Mouse (Mus musculus): ENCODE measurements around the gene Krt18. TPM values are rescaled to one million over a fixed set of nuclear protein-coding genes. Genes with fewer than 3 reads are reported as not detected.

Gene Krt18
- total RNA-seq (2023) = not detected

DNA sequence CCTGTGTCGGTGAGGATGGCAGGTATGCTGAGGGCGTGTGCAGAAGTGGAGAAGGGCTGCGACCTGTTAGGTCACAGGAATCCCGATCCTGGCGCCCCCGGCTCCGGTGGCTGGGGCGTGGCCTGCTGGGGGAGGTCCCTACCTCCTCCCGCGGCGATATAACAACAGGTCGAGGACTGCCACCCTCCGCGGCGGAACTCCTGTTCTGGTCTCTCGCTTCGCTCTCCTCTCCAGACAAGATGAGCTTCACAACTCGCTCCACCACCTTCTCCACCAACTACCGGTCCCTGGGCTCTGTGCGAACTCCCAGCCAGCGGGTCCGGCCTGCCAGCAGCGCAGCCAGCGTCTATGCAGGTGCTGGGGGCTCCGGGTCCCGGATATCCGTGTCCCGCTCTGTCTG lies at the start of gene Krt18:
TSS of gene Krt18 (plus strand) at position 141 of the 400 bp plus-strand sequence.

DNA sequence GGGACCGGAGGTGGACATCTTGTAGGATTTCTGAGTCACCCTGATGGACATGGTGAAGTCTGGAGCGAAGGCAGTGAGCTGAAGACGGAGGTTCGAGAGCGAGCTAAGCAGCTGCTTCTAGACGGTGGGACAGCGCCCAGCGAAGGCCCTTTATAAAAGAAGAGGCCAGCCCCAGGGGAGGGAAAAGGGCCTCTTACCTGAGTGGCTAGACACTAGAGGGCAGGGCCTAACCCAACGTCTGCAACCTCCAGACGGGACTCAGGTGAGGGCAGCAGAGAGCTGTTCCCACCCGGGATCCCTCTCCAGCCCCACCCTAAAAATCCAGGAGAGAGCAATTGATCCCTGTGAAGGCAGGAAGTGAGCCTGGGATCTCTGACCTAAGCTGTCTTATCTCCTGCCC lies 23.8 kb upstream of the Krt18 start, which contains the start of gene Krt8:
TSS of gene Krt8 (minus strand) at position 294 of the 400 bp plus-strand sequence.

DNA sequence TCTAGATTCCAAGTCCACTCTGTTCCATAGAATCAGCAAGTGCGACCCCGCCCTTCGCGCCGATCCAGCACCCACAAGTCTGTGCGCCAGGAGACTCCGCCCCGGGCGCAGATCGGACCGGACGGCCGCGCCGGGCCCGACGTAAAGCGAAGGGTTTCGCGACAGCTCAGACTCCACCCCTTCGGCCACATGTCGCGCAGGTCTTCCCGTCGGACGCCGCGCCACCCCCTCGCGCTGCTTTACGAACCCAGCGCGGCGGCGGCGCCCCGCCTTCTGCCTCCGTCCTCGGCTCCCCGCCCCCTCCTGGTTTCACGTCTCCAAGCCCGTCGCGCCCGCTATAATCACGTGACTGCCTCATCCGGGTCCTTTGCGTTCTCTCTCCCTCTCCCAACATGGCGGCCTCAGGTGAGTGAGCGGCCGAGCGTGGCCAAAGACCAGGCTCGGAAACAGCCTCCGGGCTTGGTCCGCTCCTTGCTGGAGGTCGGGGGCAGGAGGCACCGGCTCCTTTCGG lies 45.6 kb downstream of the Krt18 start, which contains the start of gene Eif4b:
TSS of gene Eif4b (plus strand) at position 215 of the 511 bp plus-strand sequence.

Other genes with a start within 250 kb of the Krt18 start
- gene Krt72, start 241.7 kb upstream of the Krt18 start, total RNA-seq (2023) = not detected
- gene Krt73, start 225.8 kb upstream of the Krt18 start, total RNA-seq (2023) = not detected
- not detected for gene Krt2, start 210.0 kb upstream of the Krt18 start, total RNA-seq (2023)
- not detected for gene Krt1, start 177.4 kb upstream of the Krt18 start, total RNA-seq (2023)
- not detected for gene Krt77, start 158.5 kb upstream of the Krt18 start, total RNA-seq (2023)
- not detected for gene Krt76, start 135.3 kb upstream of the Krt18 start, total RNA-seq (2023)
- 0.26 TPM for gene Krt4, start 103.4 kb upstream of the Krt18 start, total RNA-seq (2023)
- not detected for gene Krt79, start 87.9 kb upstream of the Krt18 start, total RNA-seq (2023)
- not detected for gene Krt78, start 73.9 kb upstream of the Krt18 start, total RNA-seq (2023)
- gene Krt8, start 23.7 kb upstream of the Krt18 start, total RNA-seq (2023) = not detected
- 235 TPM for gene Eif4b, start 45.6 kb downstream of the Krt18 start, total RNA-seq (2023)
- 2.1 TPM for gene Tns2, start 72.2 kb downstream of the Krt18 start, total RNA-seq (2023)
- 36.0 TPM for gene Spryd3, start 108.1 kb downstream of the Krt18 start, total RNA-seq (2023)
- not detected for gene Igfbp6, start 116.2 kb downstream of the Krt18 start, total RNA-seq (2023)
- gene Soat2, start 122.3 kb downstream of the Krt18 start, total RNA-seq (2023) = 1.1 TPM
- gene Zfp740, start 175.1 kb downstream of the Krt18 start, total RNA-seq (2023) = 130 TPM
- 14.5 TPM for gene Csad, start 176.5 kb downstream of the Krt18 start, total RNA-seq (2023)
- 572 TPM for gene Itgb7, start 203.8 kb downstream of the Krt18 start, total RNA-seq (2023)
- 20.6 TPM for gene Rarg, start 229.3 kb downstream of the Krt18 start, total RNA-seq (2023)
- gene Gm9918, start 242.4 kb downstream of the Krt18 start, total RNA-seq (2023) = not detected